Mouse (Mus musculus): ENCODE measurements around the gene Duox1.
"Not testable (repeated sequence)": the region's sequence is repeated elsewhere in the genome, so short reads cannot be mapped to it uniquely, and the experiment has no call there.

Duox1 gene

DNA sequence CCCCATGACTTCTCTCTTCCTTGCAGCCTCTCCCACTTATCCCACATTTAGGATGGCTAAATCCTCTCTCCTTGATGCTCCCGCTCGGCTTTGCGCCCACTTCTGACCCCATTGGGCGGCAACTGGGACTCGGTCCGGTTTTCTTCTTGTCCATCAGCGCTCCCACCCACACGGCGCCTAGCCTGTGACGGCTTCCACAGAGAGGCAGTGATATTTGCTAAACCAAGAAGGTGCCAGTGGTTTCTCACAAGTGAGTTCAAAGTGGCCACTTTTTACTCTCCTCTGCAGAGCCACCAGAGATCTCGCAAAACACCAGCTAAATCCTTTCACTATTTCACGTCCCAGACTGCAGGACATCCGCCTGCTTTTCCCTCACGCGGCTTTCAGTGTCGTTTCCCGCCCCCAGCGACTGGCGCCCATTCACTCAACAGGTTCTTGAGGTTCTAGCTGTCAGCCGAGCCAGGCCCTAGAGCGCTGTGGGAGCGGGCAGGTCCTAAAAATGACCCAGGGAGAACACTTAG is 60.6 kb downstream of the Duox1 start:
- DNase-seq = peak; percentile 61 to 63

DNA sequence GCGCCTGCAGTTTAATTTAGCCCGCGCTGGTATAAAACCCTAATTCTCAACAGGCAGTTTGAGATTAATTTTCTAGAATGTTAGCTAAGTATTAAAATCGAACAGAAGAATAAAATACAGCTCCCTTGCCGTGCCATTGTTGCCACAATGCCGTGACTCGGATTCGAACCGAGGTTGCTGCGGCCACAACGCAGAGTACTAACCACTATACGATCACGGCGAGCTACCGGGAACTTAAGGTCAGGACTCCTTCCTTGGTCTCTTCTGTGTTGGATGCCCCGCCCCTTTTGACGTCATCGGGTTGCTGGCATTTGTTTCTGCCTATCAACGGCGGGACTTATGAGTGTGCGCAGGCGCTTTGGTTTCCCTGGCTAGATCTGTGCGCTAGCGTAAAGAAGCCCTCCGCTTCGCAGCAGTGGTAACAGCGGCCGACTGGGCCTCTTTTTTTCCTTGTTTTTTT is 61.8 kb downstream of the Duox1 start:
- DNase-seq = peak; percentile 99

DNA sequence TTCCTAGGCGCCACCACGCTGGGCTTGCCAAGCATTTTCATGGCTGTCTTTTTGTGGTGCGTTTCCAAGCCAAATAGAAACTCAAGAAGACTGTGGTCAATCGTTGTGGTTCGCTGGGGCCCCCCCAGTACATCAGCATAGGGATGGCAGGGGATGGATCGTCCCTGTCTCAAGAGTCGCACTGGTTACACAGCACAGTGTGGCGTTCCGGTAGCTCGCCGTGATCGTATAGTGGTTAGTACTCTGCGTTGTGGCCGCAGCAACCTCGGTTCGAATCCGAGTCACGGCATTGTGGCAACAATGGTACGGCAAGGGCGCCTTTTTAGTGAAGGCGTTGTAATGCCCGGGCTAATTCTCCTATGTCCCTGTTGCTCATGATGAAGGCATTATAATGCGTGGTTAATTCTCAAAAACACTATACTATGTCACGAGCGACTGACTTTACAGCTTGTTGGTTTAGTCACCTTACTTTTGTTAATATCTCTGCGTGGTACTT is 62.3 kb downstream of the Duox1 start:
- peak; percentile 84 for DNase-seq

DNA sequence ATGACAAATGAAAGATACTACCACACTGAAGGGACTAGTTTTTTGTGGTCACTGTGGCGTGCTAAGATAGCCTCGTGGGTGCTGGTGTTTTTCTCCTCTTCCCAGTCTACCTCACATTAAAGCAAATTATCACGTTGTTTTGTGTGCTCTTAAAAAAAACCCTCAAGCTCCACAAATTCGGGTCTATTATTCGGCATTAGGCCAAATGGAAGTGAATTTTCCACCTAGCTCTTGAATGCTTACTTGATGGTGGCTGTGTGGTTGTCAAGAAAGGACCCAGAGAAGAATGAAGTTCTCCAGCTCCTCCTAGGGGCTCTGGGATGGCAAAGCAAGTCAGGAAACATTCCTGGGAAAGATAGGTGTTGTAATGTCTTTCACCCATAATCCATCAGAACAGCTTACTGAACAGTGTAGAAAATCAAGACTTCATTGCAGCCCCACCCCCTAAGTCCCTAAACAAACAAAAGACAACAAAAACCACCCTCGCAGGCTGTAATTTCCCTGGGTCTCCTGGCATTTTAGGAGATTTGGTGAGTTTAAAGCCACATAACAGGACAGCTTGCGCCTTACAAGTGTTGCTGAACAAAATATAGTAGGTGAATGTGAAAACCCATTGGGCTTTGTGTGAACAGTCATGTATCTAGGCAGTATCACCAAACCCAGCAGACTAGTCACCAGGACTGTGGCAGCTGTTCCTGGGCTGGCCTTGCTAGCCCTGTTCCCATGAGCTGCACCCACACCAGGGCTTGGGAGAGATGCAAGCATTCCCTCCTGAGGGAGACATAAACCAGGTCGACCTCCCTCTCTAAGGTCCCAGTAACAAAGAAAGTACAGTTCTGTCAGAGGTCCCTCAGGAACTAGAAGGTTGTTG is 63.2 kb downstream of the Duox1 start:
- no peak for DNase-seq

DNA sequence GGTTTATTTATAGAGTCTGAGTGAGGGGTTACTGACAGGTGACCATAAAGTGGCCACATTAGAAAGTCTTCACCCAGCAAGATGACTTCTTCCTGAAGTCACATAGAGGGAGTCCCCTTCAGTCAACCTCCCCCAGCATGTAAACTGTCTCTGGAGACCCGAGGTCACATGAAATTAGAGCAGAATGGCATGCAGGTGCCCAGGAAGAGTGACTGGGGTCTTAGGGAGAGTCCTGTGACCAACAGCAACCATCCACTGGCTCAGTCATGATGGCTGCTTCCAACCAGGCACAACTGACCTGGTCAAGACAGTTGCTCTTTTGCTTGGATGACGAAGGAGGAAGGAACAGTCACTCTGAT is 63.8 kb downstream of the Duox1 start:
- DNase-seq = no peak

DNA sequence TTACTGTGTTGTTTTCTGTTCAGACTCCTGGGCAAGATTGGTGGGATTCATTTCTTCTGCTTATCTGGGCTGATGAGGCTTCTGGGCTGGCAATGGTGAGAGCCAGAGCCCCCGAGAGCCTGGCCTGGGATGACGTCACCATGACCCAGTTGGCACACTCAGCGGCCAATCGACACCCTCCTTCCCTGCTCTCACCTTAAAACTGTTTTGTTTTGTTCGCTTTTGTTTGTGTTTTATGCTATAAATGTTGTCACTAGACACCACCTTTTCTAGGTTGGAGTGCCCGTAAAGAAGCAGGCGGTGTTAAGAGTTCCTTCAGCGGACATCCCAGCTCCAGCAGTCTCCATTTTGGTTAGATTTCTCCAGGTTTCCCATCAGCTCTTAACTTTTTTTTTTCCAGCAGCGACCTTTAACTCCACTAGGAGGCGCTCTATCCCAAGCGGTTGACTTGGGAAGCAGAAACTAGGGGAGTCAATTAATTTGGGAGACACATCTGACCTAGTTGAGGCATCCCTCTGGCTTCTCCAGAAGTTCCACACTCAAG is 65.4 kb downstream of the Duox1 start:
- DNase-seq = peak; percentile 69 to 70

DNA sequence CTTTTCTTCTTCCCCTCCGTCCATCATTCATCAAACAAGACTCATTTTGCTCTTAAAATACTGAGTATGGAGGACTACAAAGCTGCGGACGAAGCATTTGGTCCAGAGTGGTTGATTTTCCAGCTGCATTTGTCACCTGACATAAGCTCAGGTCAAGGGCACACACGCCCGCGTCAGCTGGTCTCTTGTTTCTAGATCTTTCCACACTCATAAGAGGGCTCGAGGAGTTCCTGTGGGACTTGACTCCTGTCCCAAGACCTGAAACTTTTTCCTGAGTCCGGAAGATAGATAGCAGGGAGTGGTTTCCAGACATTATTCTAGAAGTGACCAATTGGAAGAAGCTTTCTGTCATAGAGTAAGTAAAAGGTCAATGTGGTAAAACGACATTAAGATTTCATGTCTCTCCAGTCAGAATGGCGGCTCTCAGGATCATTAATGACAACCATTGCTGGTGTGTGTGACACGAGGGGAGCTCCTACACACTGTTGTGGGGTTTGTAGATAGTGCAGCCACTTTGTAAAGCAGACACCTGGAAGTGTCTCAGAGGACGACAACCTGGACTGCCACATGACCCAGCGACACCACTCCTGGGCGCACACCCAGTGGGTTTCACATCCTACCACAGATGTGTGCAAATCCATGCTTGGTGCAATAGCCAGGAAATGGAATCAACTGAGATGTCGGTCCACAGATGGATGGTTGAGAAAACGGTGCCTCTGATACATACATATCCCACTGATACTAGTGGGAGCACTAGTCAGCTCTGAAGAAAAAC is 66.0 kb downstream of the Duox1 start:
- DNase-seq = no peak

DNA sequence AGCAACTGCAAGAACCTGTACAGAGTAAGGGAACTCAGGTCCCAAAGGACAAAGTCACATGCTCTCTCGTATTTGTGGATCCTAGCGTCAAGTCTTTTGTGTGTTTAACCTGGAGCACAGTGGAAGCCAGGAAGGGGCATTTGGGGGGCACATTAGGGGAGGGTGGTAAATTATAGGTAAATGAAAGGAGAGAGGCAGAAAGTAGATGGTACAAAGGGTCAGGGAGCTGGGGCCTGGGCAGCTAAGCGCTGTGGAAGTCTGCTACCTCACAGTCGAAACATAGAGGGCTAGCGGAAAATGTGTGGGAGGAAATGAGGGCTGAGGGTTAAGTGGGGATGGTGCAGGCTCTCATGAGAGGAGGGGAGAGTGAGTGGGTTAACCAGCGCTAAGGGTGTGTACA is 66.6 kb downstream of the Duox1 start:
- no peak for DNase-seq

DNA sequence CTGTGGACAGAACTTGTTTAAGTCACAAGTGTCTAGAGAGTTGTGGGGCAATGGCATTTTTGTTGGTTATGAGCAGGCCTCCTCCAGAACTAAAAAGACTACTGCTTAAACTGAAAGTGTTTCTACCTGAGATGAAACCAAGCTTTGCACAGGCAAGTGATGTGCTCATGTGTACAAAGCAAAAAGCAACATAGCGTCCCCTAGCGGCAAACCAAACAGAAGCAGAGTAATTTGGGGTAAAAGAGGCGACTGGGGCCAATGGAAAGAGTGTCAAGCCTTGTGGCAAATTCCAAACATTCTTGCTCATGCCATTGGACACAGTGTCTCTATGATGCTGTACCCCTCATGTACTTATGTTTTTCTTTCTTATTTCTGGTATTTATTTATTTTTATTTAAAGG is 69.6 kb downstream of the Duox1 start:
- DNase-seq = no peak

DNA sequence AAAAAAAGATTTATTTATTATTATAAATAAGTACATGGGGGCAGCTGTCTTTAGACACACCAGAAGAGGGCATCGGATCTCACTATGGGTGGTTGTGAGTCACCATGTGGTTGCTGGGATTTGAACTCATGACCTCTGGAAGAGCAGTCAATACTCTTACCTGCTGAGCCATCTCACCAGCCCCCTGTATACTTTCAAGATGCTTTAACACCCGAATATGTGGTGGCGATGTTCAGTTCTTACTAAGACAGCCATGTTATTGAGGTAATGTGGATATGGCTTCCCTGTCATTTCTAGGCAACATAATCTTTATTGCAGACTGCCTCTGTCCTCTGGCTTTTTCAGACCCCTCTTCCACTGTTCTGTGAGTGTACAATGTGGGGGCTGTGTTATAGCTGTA is 71.7 kb downstream of the Duox1 start:
- not testable (repeated sequence) for DNase-seq

DNA sequence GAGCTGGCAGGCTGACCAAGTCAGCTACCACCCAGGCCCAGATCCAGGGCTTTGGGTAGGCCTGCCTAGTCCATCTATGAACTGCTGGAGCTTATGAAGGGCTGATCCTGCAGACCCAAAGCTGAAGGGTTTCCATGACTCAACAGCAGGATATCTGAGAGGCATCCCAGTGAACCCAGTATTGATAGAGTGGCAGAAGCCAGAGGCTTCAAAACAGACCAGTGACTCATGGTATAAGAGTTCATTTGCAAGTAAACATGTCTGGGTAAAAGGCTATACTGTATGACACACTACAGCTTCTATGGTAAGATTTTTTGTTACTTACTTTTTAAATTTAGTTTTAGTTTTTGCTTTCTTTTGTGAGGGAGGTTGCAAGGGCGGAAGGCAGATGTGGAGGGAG is 80.7 kb downstream of the Duox1 start:
- no peak for DNase-seq

Measured in B cell, adult 2 months (primary cell).